10 mouse cellular contexts compared by ENCODE assay signal in genomic region chr15:96491861-96492641, GRCm38 (mm10). TPM values are rescaled to one million over a fixed set of nuclear protein-coding genes. Genes with fewer than 3 reads are reported as not detected.
DNase-seq lines count a peak whose midpoint lies in the region; ATAC-seq and TF ChIP-seq lines count a peak whose summit lies in the region.
"Had no signal": no experiment of that assay in that cellular context is flagged by ENCODE, and none has a peak within 500 bp of the region (broad histone marks: within the 10 kb centered on the region; RNA-seq: fewer than 3 reads in every experiment).

No protein-coding gene starts in this region.

- no peaks in the 10 kb centered on the region for H3K27me3 ChIP-seq in kidney, adult 2 months (replicated peaks; ENCODE audit: control insufficient read depth, insufficient read depth, low read length)
- H3K27me3 ChIP-seq in intestine, embryonic 16.5 days (replicated peaks; ENCODE audit: control insufficient read depth, insufficient read depth, low read length): no peaks in the 10 kb centered on the region
- H3K27me3 ChIP-seq in neural tube, embryonic 13.5 days: no peaks in the 10 kb centered on the region

- DNase-seq in kidney, adult 2 months: peak; percentile 35
- no peak for DNase-seq in kidney, adult 8-10 months
- peak; percentile 56 for DNase-seq in embryo, embryonic 11 days
- DNase-seq in gastrocnemius, postnatal 25 days: no peak
- no peak for DNase-seq in left cerebral cortex, adult 8-10 months (ENCODE audit: low spot score in 2 of 2)
- no peak for DNase-seq in layer of hippocampus, postnatal 25 days (ENCODE audit: extremely low spot score in 1 of 2, low spot score in 1 of 2)
- DNase-seq: thymus, adult 18-20 months had no signal

- TF ChIP-seq POLR2A in kidney, adult 2 months (IDR thresholded peaks at IDR 0.05; ENCODE audit: low read depth, low read length): no peak

- H3K9me3 ChIP-seq in intestine, embryonic 16.5 days (ENCODE audit: control insufficient read depth, low read length): 0 out of 2 replicates have a peak, but pooled peaks cover 3% of the 10 kb centered on the region
- H3K9me3 ChIP-seq in neural tube, embryonic 13.5 days: 0 out of 2 replicates have a peak, but pooled peaks cover 4% of the 10 kb centered on the region
- H3K9me3 ChIP-seq: G1E had no signal

- H3K9ac ChIP-seq in intestine, embryonic 16.5 days (ENCODE audit: low read depth, low read length): no peak overlapping the region
- H3K9ac ChIP-seq in neural tube, embryonic 13.5 days: no peak overlapping the region

- peak overlapping the region; percentile 63 for H3K27ac ChIP-seq in kidney, adult 2 months (ENCODE audit: insufficient read depth, low read depth, low read length)
- H3K27ac ChIP-seq in intestine, embryonic 16.5 days (ENCODE audit: low read length): peak overlapping the region; percentile 66
- peak overlapping the region; percentile 56 for H3K27ac ChIP-seq in neural tube, embryonic 13.5 days (replicated peaks)

- H3K4me3 ChIP-seq in kidney, adult 2 months (ENCODE audit: insufficient read depth, low read depth, low read length): no peak overlapping the region
- H3K4me3 ChIP-seq in intestine, embryonic 16.5 days (ENCODE audit: low read length): no peak overlapping the region
- H3K4me3 ChIP-seq in neural tube, embryonic 13.5 days: no peak overlapping the region

- ATAC-seq in intestine, embryonic 16.5 days: peak; percentile 60; the same call in 1 of the 2 replicates
- 0 out of 2 replicates have a peak, but pooled peaks have one; percentile 34 for ATAC-seq in neural tube, embryonic 13.5 days (ENCODE audit: low read depth)

- H3K4me1 ChIP-seq in kidney, adult 2 months (ENCODE audit: control insufficient read depth, insufficient read depth, low read length): 0 out of 2 replicates have a peak, but pooled peaks cover 4% of the 10 kb centered on the region
- peaks cover 8% of the 10 kb centered on the region; the same call in 1 of the 2 replicates for H3K4me1 ChIP-seq in intestine, embryonic 16.5 days (ENCODE audit: control insufficient read depth, insufficient read depth, low read length)
- peaks cover 40% of the 10 kb centered on the region for H3K4me1 ChIP-seq in neural tube, embryonic 13.5 days (replicated peaks)

- H3K4me2 ChIP-seq in intestine, embryonic 16.5 days (ENCODE audit: low read depth, low read length): no peak overlapping the region
- no peak overlapping the region for H3K4me2 ChIP-seq in neural tube, embryonic 13.5 days

- no peak for TF ChIP-seq CTCF in kidney, adult 2 months (conservative IDR thresholded peaks at IDR 0.05; ENCODE audit: insufficient read depth, insufficient read length, low read depth, low read length)

- 31% methylated on average over 13 of the region's 13 CpGs for WGBS in kidney, adult 2 months
- 31% methylated on average over 13 of the region's 13 CpGs for WGBS in intestine, embryonic 16.5 days
- 32% methylated on average over 13 of the region's 13 CpGs for WGBS in neural tube, embryonic 13.5 days

- H3K36me3 ChIP-seq in kidney, adult 2 months (ENCODE audit: control insufficient read depth, insufficient read depth, low read length): no peaks in the 10 kb centered on the region
- H3K36me3 ChIP-seq in intestine, embryonic 16.5 days (ENCODE audit: control insufficient read depth, insufficient read depth, low read length): no peaks in the 10 kb centered on the region
- H3K36me3 ChIP-seq in neural tube, embryonic 13.5 days: no peaks in the 10 kb centered on the region
- H3K36me3 ChIP-seq: G1E had no signal

RNA-seq across cellular contexts. Expression of gene Scaf11, which starts 31.4 kb away (rescaled TPM):
- polyA plus RNA-seq in kidney, adult 2 months (2012; rRNA removed): 20.5 and 22.0 TPM in 2 replicates
- 68.5 and 70.1 TPM in 2 replicates for polyA plus RNA-seq in intestine, embryonic 16.5 days (2015; fragmentation: Nextera tagmentation; extraction: Ambion mirVana)
- polyA plus RNA-seq in neural tube, embryonic 13.5 days (2015; fragmentation: Nextera tagmentation; extraction: Ambion mirVana): 53.3 and 55.9 TPM in 2 replicates
- total RNA-seq in gastrocnemius, postnatal 25 days (2021): 10 to 100 TPM; 29.2 to 33.1 TPM
- 10 to 100 TPM; 56.2 to 60.7 (median 57.9) TPM for total RNA-seq in left cerebral cortex, adult 8-10 months (2022)
- total RNA-seq in layer of hippocampus, postnatal 25 days (2021): 10 to 100 TPM; 50.2 to 52.8 TPM

Comparison
In these comparisons a context has a peak if more than half of its experiments do, and no peak if none do; other contexts are left out.
1. DNase-seq: peak in kidney, adult 2 months (single experiment) and embryo, embryonic 11 days (single experiment); none in kidney, adult 8-10 months (0 of 2), gastrocnemius, postnatal 25 days (single experiment), left cerebral cortex, adult 8-10 months (0 of 2) and layer of hippocampus, postnatal 25 days (0 of 2).
2. Peak in every context shown above with its lines, with median percentiles within 50 percentile points of each other: H3K27ac ChIP-seq.